Mouse (Mus musculus) liver, embryonic 14.5 days (tissue): ENCODE results near the gene Tes.

Source experiments
- CTCF ChIP-seq: IDR thresholded peaks from 2 replicates; pipeline ENCODE4 v1.5.1; 2016; ENCODE audit warnings: antibody characterized with exemption, low read depth, control low read depth
- EP300 ChIP-seq: IDR thresholded peaks from 2 replicates; pipeline ENCODE4 v1.6.1; 2016; ENCODE audit warnings: antibody characterized with exemption, low read depth

DNA sequence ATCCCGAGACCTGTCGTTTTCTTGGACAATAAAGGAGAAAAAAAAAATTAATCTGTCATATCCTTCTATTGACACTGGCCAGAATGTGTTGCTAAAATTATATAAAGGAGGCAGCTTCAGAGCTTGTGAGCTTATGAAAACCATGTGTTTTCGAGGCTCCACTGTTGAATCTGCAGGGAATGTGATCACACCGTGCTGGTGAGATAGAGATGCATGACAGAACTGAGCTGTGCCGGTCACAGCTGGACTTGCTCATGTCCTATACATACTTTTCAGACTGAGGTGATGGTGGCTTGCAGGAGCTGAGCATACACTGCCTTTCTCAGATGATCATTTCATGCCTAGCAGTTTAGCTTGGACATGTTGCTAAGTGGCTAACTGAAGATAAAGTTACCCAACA is 17.9 kb downstream of the Tes start:
- TF ChIP-seq CTCF (no peak), EP300 (no peak)
